Mouse (Mus musculus) left cerebral cortex, postnatal 10 days (tissue): ENCODE measurements around the gene Stim1. TPM values are rescaled to one million over a fixed set of nuclear protein-coding genes. Genes with fewer than 3 reads are reported as not detected.
"Not testable (repeated sequence)": the region's sequence is repeated elsewhere in the genome, so short reads cannot be mapped to it uniquely, and the experiment has no call there.

ENCODE experiments used
- DNase-seq, 2 experiments: peaks; one replicate each; pipeline ENCODE4 v3.0.0; 2021 to 2022; ENCODE audit warnings: low spot score in 2 of 2, mixed read lengths in 1 of 2; ENCODE audit errors: extremely low spot score in 1 of 2
- intact Hi-C: fragments of 180-260 bp; cut with DNase I; formaldehyde crosslinking; loops from one replicate; pipeline ENCODE4 v1.15.1; 2025
- total RNA-seq, 2 experiments: library from RNA; stranded (reverse); gene quantifications; 2 replicates each; pipeline ENCODE4 v1.2.3; 2021

The Stim1 gene
- total RNA-seq, 2 experiments from 2014 or later: 71.5 to 73.3 TPM

- intact Hi-C loops: no loop called here
- peak in 1 of 2 experiments; percentile 41 for DNase-seq
These were observed 20.4 kb upstream of the Stim1 start for GRCm38 (mm10) chr7:102246956-102247797.

DNA sequence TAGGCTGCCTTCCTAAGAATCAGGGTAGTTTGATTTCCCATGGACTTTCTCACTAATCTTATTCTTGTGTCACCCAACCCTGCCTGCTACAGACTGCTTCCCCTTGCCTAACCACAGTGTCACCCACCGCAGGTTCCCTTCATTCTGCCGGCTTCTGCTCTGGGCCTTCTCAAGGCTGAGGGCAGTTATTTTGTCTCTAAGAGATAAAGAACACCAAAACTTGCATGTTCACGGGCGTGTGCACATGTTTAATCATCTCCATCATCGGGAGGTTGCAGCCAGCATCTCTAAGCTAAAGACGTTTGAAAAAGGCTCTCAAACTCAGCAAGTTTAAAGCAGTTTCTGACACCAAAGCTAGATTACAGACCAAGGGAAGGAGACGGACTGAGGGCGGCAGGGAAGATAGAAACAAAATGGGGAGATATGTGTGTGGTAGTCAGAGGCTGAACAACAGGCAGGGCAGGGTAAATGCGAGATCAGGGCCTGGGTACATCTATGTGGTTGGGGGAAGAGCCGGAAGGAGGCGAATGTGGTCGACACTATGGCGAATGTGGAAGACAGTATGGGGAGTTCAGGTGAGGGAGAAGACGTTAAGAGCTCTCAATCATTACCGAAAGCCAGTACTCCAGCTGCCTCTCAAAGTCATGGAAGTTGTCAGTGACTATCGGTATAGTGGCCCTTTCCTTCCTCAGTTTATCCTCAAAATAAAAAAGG lies 18.8 kb upstream of the Stim1 start:
- no peak for DNase-seq
- intact Hi-C loops: no loop called here

GRCm38 (mm10) chr7:102249531-102249895 lies 18.1 kb upstream of the Stim1 start:
- no peak for DNase-seq
- intact Hi-C loops: no loop called here

GRCm38 (mm10) chr7:102249896-102250630 lies 17.5 kb upstream of the Stim1 start:
- peak; percentile 28 to 83 for DNase-seq
- intact Hi-C loops: loop anchor here (5.0 kb wide), 1 partner anchor 38 kb away; the partner anchor contains the start of genes Nup98 and Pgap2

DNA sequence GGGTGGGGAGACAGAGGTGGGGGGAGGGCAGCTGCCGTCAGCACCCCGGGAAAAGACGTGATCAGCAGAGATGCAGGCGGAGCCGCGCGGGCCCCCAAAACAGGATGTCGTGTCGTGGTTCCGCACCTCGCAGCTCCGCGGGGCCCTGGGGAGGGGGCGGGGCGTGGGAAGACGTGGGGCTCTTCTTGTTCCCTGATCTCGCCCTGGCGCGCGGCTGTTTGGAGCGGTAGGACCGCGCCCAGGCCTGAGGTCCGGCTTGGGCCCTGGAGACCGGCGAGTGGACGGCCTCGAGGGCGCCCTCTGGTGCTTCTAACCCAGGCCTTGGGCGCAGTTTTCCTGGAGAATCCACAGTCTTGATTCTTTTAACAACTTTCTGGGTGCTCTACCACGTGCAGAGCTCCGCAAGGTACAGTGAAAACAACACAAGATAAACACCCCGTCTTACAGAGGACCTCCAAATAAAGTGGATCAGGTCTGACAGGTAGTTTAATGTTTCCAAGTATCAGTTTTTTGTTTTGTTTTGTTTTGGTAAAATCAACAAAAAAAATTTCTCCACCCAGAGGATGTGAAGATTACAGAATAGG lies 16.9 kb upstream of the Stim1 start:
- intact Hi-C loops: loop anchor here (5.0 kb wide), 1 partner anchor 38 kb away; the partner anchor contains the start of genes Nup98 and Pgap2
- peak; percentile 76 to 95 for DNase-seq

GRCm38 (mm10) chr7:102253631-102254030 lies 14.0 kb upstream of the Stim1 start:
- intact Hi-C loops: loop anchor here (5.0 kb wide), 1 partner anchor 41 kb away; the partner anchor contains the start of genes Nup98 and Pgap2
- no peak for DNase-seq

DNA sequence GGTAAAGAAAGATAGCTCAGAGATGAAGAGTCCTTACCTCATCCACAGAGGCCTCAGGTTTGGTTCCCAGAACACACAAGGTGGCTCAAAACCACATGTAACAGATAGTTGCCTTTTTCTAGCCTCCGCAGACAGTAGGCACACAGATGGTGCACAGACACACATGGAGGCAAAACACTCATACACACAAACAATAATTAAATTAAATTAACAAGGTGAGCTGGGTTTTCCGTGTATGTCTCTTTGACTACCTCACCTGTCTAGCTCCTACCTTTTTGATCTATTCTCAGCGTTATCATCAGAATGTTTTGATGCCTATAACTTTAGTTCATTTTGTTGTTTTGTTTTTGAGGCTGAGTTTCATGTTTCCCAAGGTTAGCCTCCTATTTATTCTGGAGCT lies 11.7 kb upstream of the Stim1 start, which contains the start of gene Rhog:
Gene Rhog (minus strand): TSS at position 101 of the 400 bp plus-strand sequence.
- intact Hi-C loops: no loop called here

GRCm38 (mm10) chr7:102256636-102257035 lies 11.0 kb upstream of the Stim1 start:
- intact Hi-C loops: no loop called here
- no peak for DNase-seq

More for the DNA sequence above, 11.7 kb upstream of the Stim1 start, which contains the start of gene Rhog:
- no peak for DNase-seq

- peak; percentile 51 to 82 for DNase-seq
- intact Hi-C loops: no loop called here
These were observed 9.4 kb upstream of the Stim1 start for GRCm38 (mm10) chr7:102258189-102258588.

GRCm38 (mm10) chr7:102258753-102259152 lies 8.9 kb upstream of the Stim1 start:
- intact Hi-C loops: no loop called here
- DNase-seq: no peak

DNA sequence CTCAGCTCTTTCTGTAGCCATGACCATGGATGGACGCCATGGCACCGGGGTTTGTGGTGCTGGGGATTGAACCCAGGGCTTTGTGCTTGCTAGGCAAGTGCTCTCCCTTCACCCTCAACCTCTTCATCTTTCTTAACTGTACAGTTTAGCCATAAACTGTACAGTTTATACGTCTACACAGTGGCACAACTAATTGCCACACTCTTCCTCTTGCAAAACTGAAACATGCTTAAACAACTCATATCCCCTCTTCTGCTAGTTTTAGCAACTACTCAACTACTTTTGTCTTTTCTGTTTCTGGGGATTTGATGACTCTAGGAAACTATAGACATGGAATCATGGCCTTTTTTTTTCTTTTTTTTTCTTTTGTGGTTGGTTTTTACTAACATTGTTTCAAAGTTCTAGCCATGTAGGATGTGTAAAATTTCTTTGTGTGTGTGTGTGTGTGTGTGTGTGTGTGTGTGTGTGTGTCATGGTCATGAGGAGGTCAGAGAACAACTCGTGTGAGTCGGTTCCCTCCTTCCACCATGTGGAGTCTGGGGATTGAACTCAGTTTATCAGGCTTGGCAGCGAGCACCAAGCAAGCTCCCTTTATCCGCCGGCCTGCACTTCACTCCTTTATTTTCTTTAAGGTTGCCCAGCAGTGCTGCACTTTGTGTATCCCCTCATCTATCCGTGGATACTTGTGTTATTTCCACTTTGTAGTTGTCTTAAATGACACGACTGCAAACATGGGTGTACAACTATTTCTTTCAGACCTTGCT lies 7.7 kb upstream of the Stim1 start:
- no peak for DNase-seq
- intact Hi-C loops: no loop called here

GRCm38 (mm10) chr7:102260518-102260917 lies 7.1 kb upstream of the Stim1 start:
- no peak for DNase-seq
- intact Hi-C loops: no loop called here

- intact Hi-C loops: no loop called here
- DNase-seq: no peak
These were observed 4.6 kb upstream of the Stim1 start for GRCm38 (mm10) chr7:102263020-102263419.

GRCm38 (mm10) chr7:102266021-102266400 lies 1.6 kb upstream of the Stim1 start:
- intact Hi-C loops: loop anchor here (2.0 kb wide), 1 partner anchor 151 kb away; no protein-coding TSS in a partner anchor

DNA sequence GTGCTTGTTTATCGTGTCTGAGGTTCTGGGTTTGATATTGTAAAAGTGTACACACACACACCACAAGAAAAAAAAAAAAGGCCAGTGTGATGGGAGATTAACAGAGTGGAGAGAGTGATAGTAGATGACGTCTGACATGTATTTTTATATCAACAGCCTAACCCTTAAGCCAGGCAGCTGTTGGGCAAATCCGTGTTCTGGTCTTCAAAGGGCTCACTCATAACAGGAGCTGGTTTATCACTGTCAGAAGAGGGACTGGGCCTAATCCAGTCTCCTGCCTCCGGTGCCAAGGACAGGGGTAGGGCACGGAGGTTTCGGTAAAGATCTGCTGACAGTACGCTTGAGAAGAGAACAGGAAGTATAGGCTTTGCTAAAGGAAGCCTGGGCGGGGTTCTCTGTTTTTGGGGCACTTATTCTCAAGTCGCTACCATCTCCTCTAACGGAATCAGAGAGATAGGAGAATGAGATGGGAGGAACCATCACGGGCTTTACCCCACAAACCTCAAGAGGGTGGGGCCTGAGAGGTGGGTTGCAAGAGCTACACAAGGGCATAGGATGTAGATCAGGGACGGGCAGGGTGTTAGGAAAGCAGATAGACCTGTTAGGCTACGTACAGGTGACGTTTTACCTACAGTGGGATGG lies 1.1 kb upstream of the Stim1 start:
- intact Hi-C loops: loop anchor here (2.0 kb wide), 1 partner anchor 150 kb away; no protein-coding TSS in a partner anchor
- DNase-seq: peak in 1 of 2 experiments; percentile 25

More at GRCm38 (mm10) chr7:102266021-102266400, 1.6 kb upstream of the Stim1 start:
- DNase-seq: not testable (repeated sequence)

DNA sequence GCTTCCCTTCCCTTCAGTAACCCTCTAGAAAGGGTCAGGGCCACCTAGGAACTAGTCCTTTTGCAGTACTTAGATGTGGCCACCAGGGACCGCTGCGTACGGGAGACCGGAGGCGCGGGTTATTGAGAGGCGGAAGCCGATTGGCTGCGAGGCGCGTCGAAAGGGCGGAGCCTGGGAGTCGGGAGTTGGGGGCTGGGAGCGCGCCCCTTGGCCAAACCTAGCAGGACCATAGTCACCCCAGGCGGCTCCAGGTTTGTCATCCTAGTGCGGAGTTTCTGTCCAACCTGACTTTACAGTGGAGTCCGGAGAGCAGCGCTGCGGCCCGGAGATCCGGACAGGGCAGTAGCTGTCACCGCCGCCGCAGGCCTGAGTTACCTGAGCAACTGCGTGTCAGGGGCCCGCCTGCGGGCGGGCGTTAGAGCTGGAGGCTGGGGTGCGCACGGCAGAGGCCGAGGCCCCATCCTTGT lies 460 bp upstream of the Stim1 start:
- intact Hi-C loops: loop anchor here (2.0 kb wide), 1 partner anchor 150 kb away; no protein-coding TSS in a partner anchor

GRCm38 (mm10) chr7:102268395-102268748 lies 766 bp downstream of the Stim1 start:
- no peak for DNase-seq
- intact Hi-C loops: no loop called here

More for the DNA sequence above, 460 bp upstream of the Stim1 start:
- DNase-seq: peak; percentile 91 to 96
